Mouse (Mus musculus): ENCODE data around the gene Skint1.
"Not testable (repeated sequence)": the region's sequence is repeated elsewhere in the genome, so short reads cannot be mapped to it uniquely, and the experiment has no call there.

Skint1 gene

GRCm38 (mm10) chr4:112005969-112006368 is at the start of gene Skint1:
Gene Skint1, plus strand, starts transcription at chr4:112006269.
- no peak for DNase-seq

GRCm38 (mm10) chr4:111961309-111961708 is 44.8 kb upstream of the Skint1 start:
- DNase-seq, result peak; percentile 0

- DNase-seq, result not testable (repeated sequence)
Measured at GRCm38 (mm10) chr4:111963241-111963640, 42.8 kb upstream of the Skint1 start.

DNA sequence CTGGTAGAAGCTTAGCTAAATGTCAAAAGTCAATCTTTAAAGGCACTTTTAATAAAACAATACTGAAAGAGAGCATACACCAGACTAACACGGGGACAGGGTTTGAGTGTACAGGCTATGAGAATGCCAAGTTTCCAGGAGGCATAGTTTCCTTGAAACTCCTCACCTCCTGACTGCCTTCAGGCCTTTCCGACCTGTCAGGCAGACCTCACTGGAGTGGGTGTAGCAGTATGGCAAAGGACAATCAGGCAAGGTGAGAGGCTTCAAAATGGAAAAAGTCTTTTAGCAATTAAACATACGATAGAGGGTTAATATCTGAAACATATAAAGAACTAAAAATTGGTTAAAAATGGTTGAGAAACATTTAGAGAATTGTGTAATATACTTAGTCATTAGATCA is 42.4 kb upstream of the Skint1 start:
- no peak for DNase-seq

- DNase-seq, result no peak
Measured at GRCm38 (mm10) chr4:111972623-111973022, 33.4 kb upstream of the Skint1 start, which contains the start of gene Skint7. Gene Skint7, plus strand, starts transcription at chr4:111972923.

DNA sequence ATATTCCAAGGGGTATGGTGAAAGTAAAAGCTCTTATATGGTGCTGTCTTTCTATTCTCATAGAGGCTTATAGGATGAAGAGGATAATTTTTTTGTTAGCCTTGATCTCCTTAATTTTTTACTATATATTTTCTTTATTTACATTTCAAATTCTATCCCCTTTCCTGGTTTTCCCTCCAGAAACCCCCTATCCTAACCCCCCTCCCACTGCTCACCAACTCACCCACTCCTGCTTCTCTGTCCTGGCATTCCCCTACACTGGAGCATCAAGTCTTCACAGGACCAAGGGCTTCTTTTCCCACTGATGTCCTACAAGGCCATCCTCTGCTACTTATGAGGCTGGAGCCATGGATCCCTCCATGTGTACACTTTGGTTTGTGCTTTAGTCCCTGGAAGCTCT is 65.6 kb downstream of the Skint1 start, which contains the start of gene Skint4:
Skint4 (plus strand) TSS at position 301 of the 400 bp plus-strand sequence.
- DNase-seq, result no peak

Data from kidney, adult 9 months (tissue).